Mouse (Mus musculus): Measurements from ENCODE around the gene Gm42791. TPM values are rescaled to one million over a fixed set of nuclear protein-coding genes. Genes with fewer than 3 reads are reported as not detected.

The Gm42791 gene
- polyA plus RNA-seq, 1 experiment from 2014 or later: 1.9 TPM

DNA sequence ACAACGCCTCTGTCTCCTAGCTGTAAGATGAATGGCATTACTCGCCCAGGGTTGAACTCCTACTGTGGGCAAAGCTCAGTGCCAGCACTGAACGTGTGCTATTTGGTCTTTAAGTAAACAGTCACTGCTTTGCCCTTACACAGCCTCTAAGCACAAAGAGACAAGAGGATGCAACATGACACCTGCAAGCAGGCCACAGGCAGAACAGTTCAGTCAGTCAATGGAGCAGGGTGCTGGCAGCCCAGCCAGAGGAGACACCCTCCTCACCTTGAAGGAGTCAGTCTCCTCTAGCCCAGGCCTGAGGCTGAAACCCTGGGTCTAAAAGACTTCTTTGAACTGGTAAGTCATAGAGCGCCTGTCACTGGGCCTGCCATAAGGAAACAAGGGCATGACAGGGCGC is 76.9 kb downstream of the Gm42791 start:
- Histone ChIP-seq H3K4me1 (ENCODE audit: control insufficient read depth, insufficient read depth, low read length) (no peaks in the 10 kb centered on the region), H3K9me3 (ENCODE audit: control insufficient read depth, low read length) (no peaks in the 10 kb centered on the region), H3K36me3 (ENCODE audit: control insufficient read depth, insufficient read depth, low read length) (peaks cover 11% of the 10 kb centered on the region), H3K27ac (replicated peaks; ENCODE audit: low read depth, low read length) (no peak overlapping the region), H3K27me3 (ENCODE audit: control insufficient read depth, insufficient read depth, low read length) (no peaks in the 10 kb centered on the region), H3K9ac (ENCODE audit: low read length) (no peak overlapping the region), H3K4me3 (ENCODE audit: low read depth, low read length) (no peak overlapping the region), H3K4me2 (ENCODE audit: low read depth, severe bottlenecking) (no peak overlapping the region)
- DNase-seq (ENCODE audit: low spot score) (no peak), ATAC-seq (ENCODE audit: insufficient number of reproducible peaks, low FRiP score, low TSS enrichment, low read depth) (no peak)
- WGBS: 75% methylated on average over 5 of the region's 5 CpGs

- H3K36me3 ChIP-seq (ENCODE audit: control insufficient read depth, insufficient read depth, low read length): peaks cover 12% of the 10 kb centered on the region
- no peak overlapping the region for H3K4me3 ChIP-seq (ENCODE audit: low read depth, low read length)
- no peak for ATAC-seq (ENCODE audit: insufficient number of reproducible peaks, low FRiP score, low TSS enrichment, low read depth)
- no peaks in the 10 kb centered on the region for H3K9me3 ChIP-seq (ENCODE audit: control insufficient read depth, low read length)
- no peak overlapping the region for H3K9ac ChIP-seq (ENCODE audit: low read length)
- WGBS: 84% methylated on average over 6 of the region's 6 CpGs
- H3K4me2 ChIP-seq (ENCODE audit: low read depth, severe bottlenecking): no peak overlapping the region
- DNase-seq (ENCODE audit: low spot score): no peak
- no peaks in the 10 kb centered on the region for H3K27me3 ChIP-seq (ENCODE audit: control insufficient read depth, insufficient read depth, low read length)
- no peak overlapping the region for H3K27ac ChIP-seq (replicated peaks; ENCODE audit: low read depth, low read length)
- no peaks in the 10 kb centered on the region for H3K4me1 ChIP-seq (ENCODE audit: control insufficient read depth, insufficient read depth, low read length)
Observed at GRCm38 (mm10) chr5:148916775-148917174, 78.2 kb downstream of the Gm42791 start.

GRCm38 (mm10) chr5:148912262-148912661 is 82.7 kb downstream of the Gm42791 start:
- H3K4me2 ChIP-seq (ENCODE audit: low read depth, severe bottlenecking): no peak overlapping the region
- peaks cover 12% of the 10 kb centered on the region for H3K36me3 ChIP-seq (ENCODE audit: control insufficient read depth, insufficient read depth, low read length)
- no peak overlapping the region for H3K9ac ChIP-seq (ENCODE audit: low read length)
- H3K4me1 ChIP-seq (ENCODE audit: control insufficient read depth, insufficient read depth, low read length): 0 out of 2 replicates have a peak, but pooled peaks cover 3% of the 10 kb centered on the region
- 42% methylated on average over 3 of the region's 3 CpGs for WGBS
- ATAC-seq (ENCODE audit: insufficient number of reproducible peaks, low FRiP score, low TSS enrichment, low read depth) (no peak), DNase-seq (ENCODE audit: low spot score) (no peak)
- no peaks in the 10 kb centered on the region for H3K27me3 ChIP-seq (ENCODE audit: control insufficient read depth, insufficient read depth, low read length)
- H3K9me3 ChIP-seq (ENCODE audit: control insufficient read depth, low read length): no peaks in the 10 kb centered on the region
- H3K27ac ChIP-seq (replicated peaks; ENCODE audit: low read depth, low read length): no peak overlapping the region
- H3K4me3 ChIP-seq (ENCODE audit: low read depth, low read length): no peak overlapping the region

GRCm38 (mm10) chr5:148910066-148910465 is 84.9 kb downstream of the Gm42791 start:
- no peak overlapping the region for H3K4me2 ChIP-seq (ENCODE audit: low read depth, severe bottlenecking)
- H3K27me3 ChIP-seq (ENCODE audit: control insufficient read depth, insufficient read depth, low read length): no peaks in the 10 kb centered on the region
- H3K9ac ChIP-seq (ENCODE audit: low read length): no peak overlapping the region
- peaks cover 9% of the 10 kb centered on the region; the same call in 1 of the 2 replicates for H3K36me3 ChIP-seq (ENCODE audit: control insufficient read depth, insufficient read depth, low read length)
- no peaks in the 10 kb centered on the region for H3K9me3 ChIP-seq (ENCODE audit: control insufficient read depth, low read length)
- H3K4me1 ChIP-seq (ENCODE audit: control insufficient read depth, insufficient read depth, low read length): 0 out of 2 replicates have a peak, but pooled peaks cover 3% of the 10 kb centered on the region
- H3K4me3 ChIP-seq (ENCODE audit: low read depth, low read length): no peak overlapping the region
- H3K27ac ChIP-seq (replicated peaks; ENCODE audit: low read depth, low read length): no peak overlapping the region
- 87% methylated on average over 4 of the region's 4 CpGs for WGBS
- ATAC-seq (ENCODE audit: insufficient number of reproducible peaks, low FRiP score, low TSS enrichment, low read depth): no peak
- DNase-seq (ENCODE audit: low spot score): no peak

GRCm38 (mm10) chr5:148909402-148909801 is 85.5 kb downstream of the Gm42791 start:
- H3K9me3 ChIP-seq (ENCODE audit: control insufficient read depth, low read length): no peaks in the 10 kb centered on the region
- H3K36me3 ChIP-seq (ENCODE audit: control insufficient read depth, insufficient read depth, low read length): peaks cover 9% of the 10 kb centered on the region; the same call in 1 of the 2 replicates
- H3K4me2 ChIP-seq (ENCODE audit: low read depth, severe bottlenecking): no peak overlapping the region
- no peak overlapping the region for H3K9ac ChIP-seq (ENCODE audit: low read length)
- DNase-seq (ENCODE audit: low spot score) (no peak), ATAC-seq (ENCODE audit: insufficient number of reproducible peaks, low FRiP score, low TSS enrichment, low read depth) (no peak)
- no peak overlapping the region for H3K27ac ChIP-seq (replicated peaks; ENCODE audit: low read depth, low read length)
- 40% methylated on average over 6 of the region's 6 CpGs for WGBS
- no peak overlapping the region for H3K4me3 ChIP-seq (ENCODE audit: low read depth, low read length)
- no peaks in the 10 kb centered on the region for H3K27me3 ChIP-seq (ENCODE audit: control insufficient read depth, insufficient read depth, low read length)
- 0 out of 2 replicates have a peak, but pooled peaks cover 3% of the 10 kb centered on the region for H3K4me1 ChIP-seq (ENCODE audit: control insufficient read depth, insufficient read depth, low read length)

- H3K27ac ChIP-seq (replicated peaks; ENCODE audit: low read depth, low read length): no peak overlapping the region
- peaks cover 9% of the 10 kb centered on the region; the same call in 1 of the 2 replicates for H3K36me3 ChIP-seq (ENCODE audit: control insufficient read depth, insufficient read depth, low read length)
- H3K4me1 ChIP-seq (ENCODE audit: control insufficient read depth, insufficient read depth, low read length): 0 out of 2 replicates have a peak, but pooled peaks cover 3% of the 10 kb centered on the region
- ATAC-seq (ENCODE audit: insufficient number of reproducible peaks, low FRiP score, low TSS enrichment, low read depth): 0 out of 2 replicates have a peak, but pooled peaks have one; percentile 17
- H3K4me3 ChIP-seq (ENCODE audit: low read depth, low read length): no peak overlapping the region
- H3K9ac ChIP-seq (ENCODE audit: low read length): no peak overlapping the region
- WGBS: 40% methylated on average over 7 of the region's 7 CpGs
- DNase-seq (ENCODE audit: low spot score): no peak
- no peaks in the 10 kb centered on the region for H3K9me3 ChIP-seq (ENCODE audit: control insufficient read depth, low read length)
- H3K4me2 ChIP-seq (ENCODE audit: low read depth, severe bottlenecking): no peak overlapping the region
- H3K27me3 ChIP-seq (ENCODE audit: control insufficient read depth, insufficient read depth, low read length): no peaks in the 10 kb centered on the region
Observed at GRCm38 (mm10) chr5:148909057-148909395, 85.9 kb downstream of the Gm42791 start.

- no peak for DNase-seq (ENCODE audit: low spot score)
- H3K36me3 ChIP-seq (ENCODE audit: control insufficient read depth, insufficient read depth, low read length): peaks cover 5% of the 10 kb centered on the region; the same call in 1 of the 2 replicates
- no peak overlapping the region for H3K4me3 ChIP-seq (ENCODE audit: low read depth, low read length)
- no peak for ATAC-seq (ENCODE audit: insufficient number of reproducible peaks, low FRiP score, low TSS enrichment, low read depth)
- 87% methylated on average over 17 of the region's 17 CpGs for WGBS
- no peak overlapping the region for H3K9ac ChIP-seq (ENCODE audit: low read length)
- H3K9me3 ChIP-seq (ENCODE audit: control insufficient read depth, low read length): no peaks in the 10 kb centered on the region
- H3K4me1 ChIP-seq (ENCODE audit: control insufficient read depth, insufficient read depth, low read length): 0 out of 2 replicates have a peak, but pooled peaks cover 3% of the 10 kb centered on the region
- no peak overlapping the region for H3K27ac ChIP-seq (replicated peaks; ENCODE audit: low read depth, low read length)
- no peak overlapping the region for H3K4me2 ChIP-seq (ENCODE audit: low read depth, severe bottlenecking)
- no peaks in the 10 kb centered on the region for H3K27me3 ChIP-seq (ENCODE audit: control insufficient read depth, insufficient read depth, low read length)
Observed at GRCm38 (mm10) chr5:148908191-148909056, 86.5 kb downstream of the Gm42791 start.

DNA sequence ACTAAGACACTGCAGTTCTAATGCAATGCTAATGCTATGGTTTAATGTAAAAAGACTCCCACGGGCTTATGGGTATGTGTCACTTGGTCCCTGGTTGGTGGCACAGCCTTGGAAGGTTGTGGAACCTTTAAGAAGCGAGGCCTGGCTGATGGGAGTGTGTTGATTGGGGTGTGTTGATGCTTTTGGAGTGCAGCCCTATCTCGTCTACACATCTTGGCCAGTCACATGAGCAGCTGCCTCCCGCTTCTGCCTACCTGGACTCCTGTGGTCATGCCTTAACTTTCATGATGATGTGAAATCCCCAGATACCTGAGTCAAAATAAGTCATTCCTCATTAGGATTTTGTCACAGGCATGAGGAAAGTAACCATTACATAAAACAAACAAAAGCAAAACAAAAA is 88.6 kb downstream of the Gm42791 start:
- 0 out of 2 replicates have a peak, but pooled peaks cover 3% of the 10 kb centered on the region for H3K4me1 ChIP-seq (ENCODE audit: control insufficient read depth, insufficient read depth, low read length)
- H3K4me2 ChIP-seq (ENCODE audit: low read depth, severe bottlenecking): no peak overlapping the region
- H3K36me3 ChIP-seq (ENCODE audit: control insufficient read depth, insufficient read depth, low read length): 0 out of 2 replicates have a peak, but pooled peaks cover 3% of the 10 kb centered on the region
- no peaks in the 10 kb centered on the region for H3K9me3 ChIP-seq (ENCODE audit: control insufficient read depth, low read length)
- H3K27me3 ChIP-seq (ENCODE audit: control insufficient read depth, insufficient read depth, low read length): no peaks in the 10 kb centered on the region
- DNase-seq (ENCODE audit: low spot score): no peak
- no peak overlapping the region for H3K4me3 ChIP-seq (ENCODE audit: low read depth, low read length)
- WGBS: 85% methylated on average over 4 of the region's 4 CpGs
- no peak overlapping the region for H3K9ac ChIP-seq (ENCODE audit: low read length)
- H3K27ac ChIP-seq (replicated peaks; ENCODE audit: low read depth, low read length): no peak overlapping the region
- no peak for ATAC-seq (ENCODE audit: insufficient number of reproducible peaks, low FRiP score, low TSS enrichment, low read depth)
